Mouse (Mus musculus) gonadal fat pad, adult 2 months (tissue): ENCODE measurements at regions not wholly inside any gene's neighbourhood (a gene's known extent, or its start where the extent isn't known, plus 50 kb on each side); places are given as distances from the start of the nearest gene placed in this dataset.
A peak's percentile ranks its signal among the peaks of the same experiment; 100 is the strongest.

Experiments used
- DNase-seq: peaks from one replicate; pipeline ENCODE4 v3.0.0-alpha.2; 2012; ENCODE audit warnings: low read depth

DNA sequence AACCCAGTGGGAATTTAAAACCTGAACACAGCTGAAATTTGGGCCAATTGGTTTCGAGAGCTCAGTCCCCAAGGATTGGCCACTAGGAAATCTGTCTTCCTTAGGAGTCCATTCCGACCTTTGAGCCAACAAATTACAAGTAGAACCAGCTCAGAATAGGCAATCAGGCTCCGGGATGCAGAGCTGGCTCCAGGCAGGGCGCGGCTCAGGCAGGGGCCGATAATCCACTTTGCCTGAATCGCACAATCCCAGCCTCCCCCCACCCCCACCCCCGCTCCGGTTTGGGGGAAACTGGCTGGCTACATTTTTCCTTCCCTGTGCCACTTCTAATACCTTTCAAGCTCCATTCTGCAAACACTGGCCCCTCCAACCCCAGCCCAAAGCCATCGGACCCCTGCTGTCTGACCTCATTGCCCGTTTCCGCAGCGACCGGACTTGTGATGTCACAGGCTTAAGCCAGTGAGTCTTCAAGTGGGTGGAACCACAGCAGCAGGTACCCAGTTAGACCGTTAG is 150.5 kb upstream of the Sdk2 start:
- DNase-seq: no peak

DNA sequence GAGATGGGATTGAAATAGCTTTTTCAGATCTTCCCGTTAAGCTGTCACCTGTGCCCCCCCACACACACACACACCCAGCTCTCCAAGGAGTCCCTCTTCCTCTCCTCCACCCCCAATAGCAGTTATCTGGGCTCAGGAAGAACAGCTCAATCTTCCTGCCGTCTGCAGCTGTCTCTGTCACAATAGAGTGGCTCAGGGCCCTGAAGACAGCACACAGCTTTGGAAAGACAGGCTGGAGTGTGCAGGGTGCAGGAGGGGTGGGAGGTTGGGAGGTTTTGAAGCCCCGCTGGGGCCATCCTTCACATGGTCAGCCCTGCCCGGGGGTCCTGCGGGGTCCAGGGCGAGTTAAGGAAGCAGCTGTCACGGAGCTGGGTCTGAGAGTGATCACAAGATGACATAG is 149.6 kb upstream of the Sdk2 start:
- no peak for DNase-seq

DNA sequence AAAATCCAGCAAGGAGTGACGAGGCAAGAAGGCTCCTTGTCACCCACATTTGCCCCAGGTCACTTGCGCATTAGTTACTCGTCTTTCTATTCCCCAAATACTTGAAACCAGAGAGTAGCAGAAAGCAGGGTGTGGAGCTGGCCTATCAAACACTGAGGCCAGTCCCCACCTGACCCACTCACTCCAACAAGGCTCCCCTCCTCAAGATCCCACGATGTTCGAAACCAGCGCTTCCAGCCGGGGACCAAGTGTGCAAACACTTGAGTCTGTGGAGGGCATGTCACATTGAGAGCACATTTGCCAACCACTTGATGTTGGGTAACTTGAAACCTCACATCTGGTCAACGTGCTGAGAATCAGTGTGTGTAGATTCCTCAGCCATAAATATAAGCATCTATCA is 148.4 kb upstream of the Sdk2 start:
- no peak for DNase-seq

DNA sequence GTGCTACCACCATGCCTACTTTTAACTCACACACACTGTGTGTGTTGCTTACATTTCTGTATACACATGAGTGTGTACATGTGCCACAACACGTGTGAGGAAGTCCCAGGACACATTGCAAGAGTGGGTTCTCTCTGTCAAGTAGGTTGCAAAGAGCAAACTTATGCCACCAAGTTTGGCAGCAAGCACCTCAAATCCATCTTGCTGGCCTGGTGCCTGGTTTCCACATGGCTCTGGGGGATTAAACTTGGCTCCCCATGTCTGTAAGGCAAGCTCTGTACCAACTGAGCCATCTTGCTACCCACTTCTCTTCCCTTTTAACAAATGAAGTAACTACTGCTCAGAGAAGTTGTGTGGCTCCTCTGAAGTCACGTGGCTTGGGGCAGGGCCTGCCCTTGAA is 145.3 kb upstream of the Sdk2 start:
- no peak for DNase-seq

DNA sequence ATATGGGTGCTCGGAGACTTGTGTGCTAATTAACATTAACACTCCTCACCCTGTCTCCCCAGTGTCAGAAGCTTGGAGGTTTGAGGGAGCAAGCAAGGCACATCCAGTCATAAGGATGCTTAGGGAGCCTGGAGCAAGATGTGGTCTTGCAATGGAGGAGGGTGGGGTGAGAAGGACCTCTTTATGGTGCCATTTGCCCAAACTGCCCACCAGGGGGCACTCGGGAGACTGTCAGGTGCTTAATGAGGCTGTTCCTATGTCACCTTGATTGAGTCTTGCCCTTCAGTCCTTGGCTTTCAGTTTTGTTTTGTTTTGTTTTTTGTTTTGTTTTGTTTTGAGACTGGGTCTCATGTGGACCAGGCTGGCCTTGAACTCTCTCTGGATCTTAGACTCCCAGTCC is 138.3 kb upstream of the Sdk2 start:
- DNase-seq: no peak

DNA sequence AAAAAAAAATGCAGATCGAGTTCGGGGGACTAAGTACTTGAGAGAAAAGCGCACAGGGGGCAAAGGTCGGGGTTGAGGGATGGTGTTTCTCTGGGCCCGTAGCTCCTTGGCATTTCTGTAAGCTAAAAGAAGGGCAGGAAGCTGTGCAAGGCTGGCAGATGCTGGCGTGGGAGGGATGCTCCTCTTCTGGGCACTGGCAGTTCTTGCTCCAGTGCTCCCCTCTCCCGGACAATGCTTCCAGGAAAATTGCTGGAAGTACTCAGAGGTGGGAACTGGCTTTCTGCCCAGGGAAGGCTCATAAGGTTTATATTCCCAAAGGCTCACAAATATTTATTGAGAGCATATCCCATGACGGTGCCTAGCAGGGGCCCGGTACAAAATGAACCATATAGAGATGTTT is 136.6 kb upstream of the Sdk2 start:
- no peak for DNase-seq

DNA sequence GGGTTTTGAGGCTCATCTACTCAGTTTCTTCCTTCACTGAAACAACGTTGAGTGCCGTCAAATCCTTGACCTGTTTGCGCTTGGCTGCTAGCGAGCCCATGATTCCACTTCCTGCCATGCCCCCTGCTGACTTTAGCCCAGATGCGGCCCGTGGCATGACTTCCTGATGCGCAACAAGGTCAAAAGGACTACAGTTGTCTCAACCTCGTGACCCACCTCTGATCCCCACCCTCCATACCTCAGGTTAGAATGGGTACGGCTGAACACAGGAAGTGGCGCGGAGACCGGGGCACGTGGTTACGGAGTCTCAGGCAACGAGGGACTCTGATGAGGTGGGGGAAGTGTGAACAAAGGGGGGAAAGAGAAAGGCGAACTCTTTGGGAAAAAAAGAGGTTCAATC is 135.6 kb upstream of the Sdk2 start:
- no peak for DNase-seq

DNA sequence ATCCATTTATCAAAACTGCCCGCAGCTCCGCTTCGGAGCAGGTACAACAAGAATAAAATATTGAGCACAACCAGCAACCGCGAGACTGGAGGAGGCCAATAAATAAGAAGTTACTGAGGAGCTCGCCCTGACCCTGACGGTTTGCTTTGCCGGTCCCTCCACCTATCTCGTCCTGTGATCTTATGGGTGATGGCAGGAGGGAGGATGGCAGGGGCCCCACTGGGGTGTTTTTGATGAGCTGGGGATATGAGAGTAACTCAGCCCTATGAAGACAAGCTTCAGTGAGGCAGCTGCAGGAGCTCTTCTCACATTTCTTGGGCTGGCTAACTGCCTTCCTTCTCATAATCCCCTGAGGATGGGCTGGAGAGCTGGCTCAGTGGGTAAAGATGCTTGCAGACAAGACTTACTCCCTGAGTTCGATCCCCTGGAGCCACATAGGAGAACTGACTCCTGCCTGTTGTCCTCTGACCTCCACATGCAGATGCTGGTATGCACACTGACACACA is 132.3 kb upstream of the Sdk2 start:
- DNase-seq: no peak

DNA sequence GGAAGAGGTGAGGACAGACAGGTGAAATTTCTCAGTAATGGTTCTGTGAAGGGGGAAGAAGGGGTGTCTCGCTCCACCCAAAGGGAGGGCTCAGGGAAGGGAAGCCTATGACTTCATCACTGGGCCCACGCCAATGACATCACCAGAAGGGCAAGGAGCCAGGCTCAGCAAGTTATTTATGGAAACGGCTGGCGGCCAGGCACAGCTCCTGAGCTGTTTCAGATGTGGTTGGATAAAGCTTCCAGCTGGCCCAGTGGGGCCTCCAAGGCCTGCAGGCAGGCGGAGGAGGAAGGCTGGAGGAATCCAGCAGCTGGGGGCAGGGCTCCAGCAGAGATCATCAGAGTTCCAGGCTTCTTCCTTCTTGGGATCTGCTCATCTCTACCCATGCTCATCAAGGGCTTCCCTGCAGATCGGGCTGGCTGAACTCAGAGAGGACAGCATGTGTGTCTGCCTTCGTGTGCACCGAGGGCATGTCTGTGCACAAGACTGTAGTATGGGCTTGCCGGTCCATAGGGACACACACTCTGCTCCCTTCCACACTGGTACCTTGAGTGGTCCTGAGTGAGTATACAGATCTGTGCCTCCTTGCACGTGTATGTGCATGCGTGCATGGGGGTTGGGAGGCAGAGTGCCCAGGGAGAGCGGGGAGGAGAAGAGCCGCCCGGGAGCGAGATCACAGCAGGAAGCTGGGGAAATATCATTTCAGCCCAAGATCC is 131.6 kb upstream of the Sdk2 start:
- peak; percentile 4 for DNase-seq

DNA sequence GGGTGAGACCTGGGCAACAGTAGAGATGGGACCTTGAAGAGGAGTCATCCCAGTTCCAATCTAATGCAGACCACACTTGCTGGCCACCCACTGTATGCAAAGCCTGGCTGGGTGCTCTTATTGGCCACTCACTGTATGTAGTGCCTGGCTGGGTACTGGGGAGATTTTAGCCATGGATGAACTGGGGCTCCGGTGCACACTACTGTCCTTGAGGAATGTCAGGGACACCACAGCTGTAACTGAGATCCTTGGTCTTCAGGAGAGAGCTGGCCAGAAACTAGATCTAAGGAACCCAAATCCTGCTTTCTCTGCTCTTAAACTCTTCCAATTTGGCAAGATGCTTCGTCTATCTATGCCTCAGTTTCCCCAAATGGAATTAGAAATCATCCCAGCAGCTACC is 128.4 kb upstream of the Sdk2 start:
- no peak for DNase-seq

DNA sequence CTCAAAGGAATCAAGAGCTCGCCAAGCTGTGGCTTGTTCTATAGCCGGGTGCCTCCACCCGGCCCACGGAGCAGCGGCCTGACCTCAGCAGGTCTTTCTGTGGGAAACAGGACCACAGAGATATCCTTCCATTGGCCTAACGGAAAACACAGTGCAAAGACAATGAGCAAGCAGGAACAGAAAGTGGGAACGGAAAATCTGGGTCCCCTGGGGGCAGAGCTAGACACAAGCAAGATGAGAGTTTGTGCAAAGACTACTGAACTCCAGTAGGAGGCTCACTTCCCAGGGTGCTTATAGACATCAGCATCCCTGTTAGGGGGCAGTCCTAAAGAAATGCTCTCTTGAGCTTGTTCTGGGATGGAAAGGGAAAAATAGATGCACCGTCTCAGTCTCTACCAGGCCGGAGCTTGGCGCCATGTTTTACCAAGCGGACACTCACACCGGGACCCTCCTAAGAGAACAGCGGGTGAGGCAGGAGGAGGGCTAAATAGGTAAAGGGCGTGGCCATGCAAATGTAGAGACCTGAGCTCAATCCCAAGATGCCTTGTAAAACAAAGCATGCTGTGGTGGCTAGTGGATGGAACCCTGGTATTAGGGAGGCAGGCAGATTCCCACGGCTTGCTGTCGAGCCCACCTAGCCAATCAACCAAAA is 127.3 kb upstream of the Sdk2 start:
- DNase-seq: no peak

DNA sequence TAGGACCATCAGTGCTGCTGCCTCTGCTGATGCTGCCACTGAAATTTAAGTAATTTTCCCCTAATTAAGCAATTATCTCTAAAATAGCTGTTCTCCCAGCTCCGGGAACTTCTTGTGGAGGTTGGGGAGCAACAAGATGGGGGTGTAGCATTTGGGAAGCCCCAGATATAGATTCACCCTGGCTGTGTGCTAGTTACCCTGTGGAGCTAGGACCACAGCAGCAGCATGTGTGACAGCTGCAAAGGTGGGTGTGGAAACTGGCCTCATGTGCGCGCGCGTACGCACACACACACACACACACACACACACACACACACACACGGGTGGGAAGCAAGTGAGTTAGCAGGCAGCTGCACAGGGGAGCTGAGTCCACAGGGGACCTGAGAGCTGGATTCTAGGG is 126.2 kb upstream of the Sdk2 start:
- no peak for DNase-seq

DNA sequence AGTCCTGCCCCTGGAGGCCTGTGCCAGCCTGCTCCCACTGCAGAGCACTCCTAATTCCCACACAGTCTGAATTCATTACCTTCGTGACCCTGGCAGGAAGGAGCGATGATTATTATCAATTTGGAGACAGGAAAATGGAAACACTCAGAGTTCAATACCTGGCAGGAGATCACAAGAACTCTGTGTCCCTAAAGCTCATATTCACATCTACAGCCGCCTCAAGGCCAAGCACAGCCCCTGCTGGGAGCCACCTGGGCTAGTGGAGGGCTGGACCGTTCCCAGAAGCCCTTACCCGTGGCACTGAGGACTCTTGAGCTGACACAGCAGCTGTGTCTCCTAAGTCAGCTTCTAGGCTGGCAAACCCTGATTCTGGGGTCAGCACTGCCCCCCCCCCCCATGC is 124.8 kb upstream of the Sdk2 start:
- DNase-seq: no peak

DNA sequence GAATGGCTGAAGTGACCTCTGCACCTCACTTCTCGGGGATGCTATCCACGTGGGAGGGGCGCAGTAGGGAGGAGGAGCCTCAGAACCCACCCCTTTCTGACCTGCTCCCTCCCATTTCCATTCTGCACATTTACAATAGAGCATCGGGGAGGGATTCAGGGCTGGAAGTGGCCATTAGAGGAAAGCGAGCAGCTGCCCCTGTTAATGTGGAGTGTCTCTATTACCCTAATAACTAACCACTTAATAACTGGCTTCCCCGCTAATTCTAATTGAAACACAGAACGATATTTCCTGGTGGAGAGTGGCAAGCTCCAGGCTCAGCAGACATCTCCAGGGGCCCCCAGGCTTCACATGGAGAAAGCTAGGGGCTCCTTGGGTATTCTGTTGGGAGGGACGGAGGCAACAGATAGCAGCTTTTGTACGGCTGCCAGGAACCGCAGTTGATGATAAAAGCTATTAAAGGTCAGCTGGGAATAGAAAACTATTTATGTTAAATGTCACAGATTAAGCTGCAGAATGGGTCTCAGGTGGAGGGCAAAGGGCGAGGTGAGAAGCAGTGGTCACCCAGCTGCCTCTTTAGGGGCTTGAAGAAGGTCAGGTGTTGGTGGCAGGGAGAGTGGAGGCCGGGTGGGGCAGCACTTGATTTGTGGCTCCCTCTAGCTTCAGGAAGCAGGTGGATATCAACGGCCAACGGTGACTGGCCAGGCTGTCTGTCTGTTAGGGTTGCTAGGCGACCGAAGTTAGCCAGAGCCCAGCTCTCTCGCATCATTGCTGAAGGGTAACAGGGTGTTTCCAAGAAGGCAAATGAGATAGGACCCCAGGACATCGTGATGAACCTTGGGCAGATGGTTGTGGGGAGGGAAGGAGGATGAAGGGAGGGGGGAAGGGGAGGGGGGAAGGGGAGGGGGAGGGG is 118.4 kb upstream of the Sdk2 start:
- DNase-seq: no peak

DNA sequence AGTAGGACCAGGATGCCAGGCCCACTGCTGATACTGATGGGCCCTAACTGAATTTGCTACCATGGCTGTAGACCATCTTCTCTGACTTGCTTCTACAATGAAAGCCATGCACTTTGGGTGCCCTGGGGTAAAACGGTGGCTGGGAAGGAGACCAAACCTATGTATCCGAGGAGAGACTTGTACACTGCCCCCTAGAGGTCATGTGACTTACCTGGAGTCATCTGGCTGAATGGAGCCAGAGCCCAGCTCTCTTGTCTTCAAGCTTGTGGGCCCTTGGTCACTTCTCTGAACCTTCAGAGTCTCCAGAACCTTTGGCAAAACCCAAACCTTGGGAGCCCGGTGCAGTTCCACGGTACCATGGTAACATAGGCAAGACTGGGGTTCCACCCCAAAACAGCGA is 117.6 kb upstream of the Sdk2 start:
- DNase-seq: no peak

DNA sequence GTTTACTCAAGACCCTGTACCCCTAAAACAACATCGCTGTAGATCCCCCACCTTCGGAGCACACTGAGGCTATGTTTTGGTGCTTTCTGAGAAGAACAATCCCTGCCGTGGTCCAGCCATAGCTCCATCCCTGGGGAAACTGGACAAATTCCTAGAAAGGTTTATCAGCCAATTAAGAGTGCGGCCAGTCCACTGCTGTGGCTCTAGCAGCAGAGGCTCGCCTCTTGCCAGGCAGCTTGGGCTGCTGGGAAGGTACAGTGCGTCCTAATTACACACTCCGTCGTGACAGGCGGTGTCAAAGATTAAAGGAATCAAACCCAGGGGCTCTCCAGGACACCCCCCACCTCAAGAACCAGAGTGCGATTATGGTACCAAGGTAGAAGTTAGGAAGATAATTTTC is 116.4 kb upstream of the Sdk2 start:
- DNase-seq: no peak

DNA sequence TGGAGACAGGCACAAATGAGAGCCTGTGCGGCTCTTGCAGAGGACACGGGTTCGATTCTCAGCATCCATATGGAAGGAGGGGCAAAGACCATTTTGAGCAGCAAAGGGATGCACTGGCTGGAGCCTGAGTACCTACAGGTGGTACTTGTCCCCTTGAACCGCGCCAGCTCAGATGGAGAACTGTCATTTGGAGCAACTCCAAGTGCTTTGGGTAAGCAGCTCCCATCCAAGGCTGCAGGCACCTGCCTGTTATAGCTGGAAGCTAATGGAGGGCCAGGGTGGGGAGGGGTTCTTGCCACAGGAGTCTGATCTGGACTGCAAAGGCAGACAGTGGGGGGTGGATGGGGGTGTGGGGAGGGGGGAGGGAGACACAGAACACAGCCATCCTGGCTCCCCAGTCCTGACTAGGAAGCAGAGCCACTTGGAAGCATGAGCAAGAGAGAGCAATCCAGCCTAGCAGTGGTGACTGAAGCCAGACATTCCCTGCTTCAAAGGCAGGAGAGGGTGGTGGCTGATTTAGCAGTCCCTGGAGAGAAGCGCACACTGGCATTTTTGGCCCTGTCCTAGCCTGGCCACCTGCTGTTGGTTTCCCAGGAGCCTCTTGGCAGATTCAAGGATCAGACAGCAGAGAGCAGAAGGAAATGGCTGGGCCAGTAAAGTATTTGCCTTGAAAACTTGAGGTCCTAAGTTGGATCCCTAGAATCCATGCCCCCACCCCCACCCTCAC is 112.1 kb upstream of the Sdk2 start:
- no peak for DNase-seq

DNA sequence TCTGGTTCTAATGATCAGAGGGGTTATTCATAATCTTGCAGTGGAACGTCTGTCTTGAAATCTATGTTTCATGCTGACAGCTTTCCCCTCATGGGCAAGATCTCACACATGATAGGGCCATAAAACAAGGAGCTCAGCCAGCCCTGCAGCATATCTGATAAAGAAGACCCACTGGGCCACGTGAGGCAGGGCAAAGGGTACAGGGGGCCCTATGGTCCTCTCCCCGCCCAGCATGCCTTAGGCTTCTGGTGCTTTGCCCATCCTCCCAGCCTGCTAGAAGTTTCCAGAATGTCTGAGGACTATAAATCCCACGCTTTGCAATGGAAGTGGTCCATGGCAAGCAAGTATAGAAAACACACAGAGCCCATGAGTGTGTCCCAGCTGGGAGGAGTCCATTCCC is 110.9 kb upstream of the Sdk2 start:
- no peak for DNase-seq

DNA sequence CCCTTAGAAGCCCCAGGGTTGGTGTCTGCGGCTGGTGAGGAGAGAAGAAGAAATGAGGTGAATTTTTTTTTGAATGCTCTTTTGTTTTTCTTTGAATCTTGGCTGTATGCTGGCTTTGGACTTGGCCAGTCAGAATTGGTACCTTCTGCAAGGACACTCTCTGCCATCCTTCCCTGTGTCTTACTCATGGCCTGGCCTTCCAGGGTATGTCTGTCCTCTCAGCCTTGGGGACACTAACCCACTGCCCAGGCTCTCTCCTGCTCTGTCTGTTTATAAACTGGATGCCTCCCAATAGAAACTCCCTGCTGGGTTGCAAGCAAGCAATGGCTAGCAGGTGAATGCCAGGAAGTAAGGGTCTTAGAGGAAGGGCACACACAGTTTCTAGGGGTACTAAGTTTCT is 110.4 kb upstream of the Sdk2 start:
- no peak for DNase-seq

DNA sequence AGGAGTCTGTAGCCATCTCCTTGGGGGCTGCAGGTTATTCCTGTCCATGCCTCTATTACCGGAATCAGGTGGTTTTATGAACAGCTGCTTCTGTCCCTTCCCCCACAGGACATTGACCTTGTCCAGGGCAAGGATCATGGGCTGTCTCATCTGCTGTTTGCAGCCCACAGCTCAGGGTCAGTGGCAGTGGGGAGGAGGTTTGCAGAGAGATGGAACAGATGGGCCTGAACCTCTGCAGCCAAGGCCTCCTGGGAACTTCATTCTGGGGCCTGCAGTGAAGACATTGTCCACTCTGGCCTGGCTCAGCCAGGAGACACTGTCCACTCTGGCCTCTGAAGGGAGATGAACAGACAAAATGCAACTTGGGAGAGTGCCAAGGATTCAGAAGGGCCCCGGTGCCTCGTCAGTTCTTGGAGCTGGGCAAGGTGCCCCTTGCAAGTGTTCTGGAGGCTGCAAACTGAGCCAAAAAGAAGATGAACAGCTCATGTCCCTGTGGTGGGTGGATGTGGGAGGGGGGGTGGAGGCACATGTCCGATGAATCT is 109.9 kb upstream of the Sdk2 start:
- no peak for DNase-seq

DNA sequence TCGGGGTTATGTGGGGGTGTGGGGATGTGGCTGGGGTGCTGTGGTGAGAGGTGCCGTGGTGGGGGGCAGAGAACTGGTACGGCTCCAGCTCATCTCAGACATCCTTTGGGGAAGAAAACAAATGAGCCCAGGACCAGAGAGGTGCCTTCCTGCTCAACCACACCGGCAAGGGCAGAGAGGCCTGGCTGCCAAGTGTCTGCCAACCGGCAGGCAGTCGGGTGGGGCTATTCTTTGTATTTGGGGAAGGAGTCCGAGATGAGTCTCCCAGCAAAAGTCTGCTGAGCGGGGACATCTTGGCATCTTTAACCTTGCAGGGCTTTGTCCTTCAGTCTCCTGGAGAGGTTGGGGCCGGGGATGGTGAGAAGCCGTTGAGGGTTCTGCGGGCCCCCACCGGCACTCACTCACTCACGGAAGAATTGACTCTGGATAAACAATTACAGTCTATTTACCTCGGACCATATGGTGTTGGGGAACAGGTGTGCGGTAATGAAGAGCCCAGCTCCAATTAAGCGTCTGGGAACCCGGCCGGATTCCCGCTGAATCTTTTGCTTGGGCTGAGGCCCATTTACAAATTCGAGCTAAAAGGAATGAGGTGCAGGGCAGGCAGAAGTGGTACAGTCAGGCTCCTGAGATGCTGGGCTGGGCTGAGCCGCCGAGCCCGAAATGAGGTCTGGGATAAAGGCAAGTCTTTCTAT is 108.7 kb upstream of the Sdk2 start:
- DNase-seq: no peak
